Mouse (Mus musculus) liver, adult 2 months (tissue): ENCODE measurements at regions not wholly inside any gene's neighbourhood (a gene's known extent, or its start where the extent isn't known, plus 50 kb on each side); places are given as distances from the start of the nearest gene placed in this dataset.

Experiments
- CTCF ChIP-seq: fragments of 200-500 bp; IDR thresholded peaks from 2 replicates; pipeline ENCODE4 v1.5.1; 2011; ENCODE audit warnings: low read depth, low read length, control low read depth
- POLR2A ChIP-seq: fragments of 200-500 bp; IDR thresholded peaks from 2 replicates; pipeline ENCODE4 v1.6.1; 2011; ENCODE audit warnings: low read length, control low read depth; ENCODE audit not compliant: insufficient read depth; ENCODE audit errors: extremely low read depth

- TF ChIP-seq CTCF (no peak), POLR2A (no peak)
Observed at GRCm38 (mm10) chr9:84389831-84390230, 464.9 kb downstream of the Bckdhb start.
